Mouse (Mus musculus) limb, embryonic 10.5 days (tissue): ENCODE data around the gene Abhd17a. TPM values are rescaled to one million over a fixed set of nuclear protein-coding genes. Genes with fewer than 3 reads are reported as not detected.

Source experiments
- DNase-seq: peaks from one replicate; pipeline ENCODE4 v3.0.0-alpha.2; 2017; ENCODE audit warnings: low spot score
- H3K27ac ChIP-seq: fragments of 300-500 bp; sonication (generic); 2 replicates; pipeline ENCODE4 v1.5.1; 2016; ENCODE audit warnings: mild to moderate bottlenecking
- H3K27me3 ChIP-seq: fragments of 300-500 bp; sonication (generic); 2 replicates; pipeline ENCODE4 v1.6.1; 2016; ENCODE audit warnings: low read depth, mild to moderate bottlenecking; ENCODE audit not compliant: poor library complexity, severe bottlenecking
- H3K36me3 ChIP-seq: fragments of 300-500 bp; sonication (generic); 2 replicates; pipeline ENCODE4 v1.6.1; 2016; ENCODE audit warnings: mild to moderate bottlenecking, moderate library complexity
- H3K4me1 ChIP-seq: fragments of 300-500 bp; sonication (generic); 2 replicates; pipeline ENCODE4 v1.6.1; 2016
- H3K4me3 ChIP-seq: fragments of 300-500 bp; sonication (generic); 2 replicates; pipeline ENCODE4 v1.5.1; 2016; ENCODE audit warnings: mild to moderate bottlenecking, moderate library complexity
- H3K9me3 ChIP-seq: fragments of 300-500 bp; sonication (generic); replicated peaks from 2 replicates; pipeline ENCODE4 v1.6.1; 2016; ENCODE audit warnings: mild to moderate bottlenecking
- WGBS: fragments of 180-500 bp; shearing (Covaris S2); methylation state at CpG from one replicate; pipeline ENCODE4 v1.1.7; 2016; 5-methylcytosine and 5-hydroxymethylcytosine counted together
- polyA plus RNA-seq: library from polyadenylated mRNA; unstranded; fragments of >200 nt; fragmentation: Nextera tagmentation; extraction: Ambion mirVana; gene quantifications from 2 replicates; pipeline ENCODE4 v1.2.1, GENCODE M21; 2016

Gene Abhd17a
- 104 and 108 TPM in 2 replicates for polyA plus RNA-seq

GRCm38 (mm10) chr10:80589879-80590854 lies at the start of gene Abhd17a:
Gene Abhd17a (minus strand): TSS chr10:80590341.
- peak within 1 kb of the TSS; percentile 86 for H3K4me3 ChIP-seq
- no peaks in the 10 kb centered on the region for H3K27me3 ChIP-seq
- under 1% methylated on average over 73 of the region's 73 CpGs for WGBS
- H3K36me3 ChIP-seq, result peaks cover 19% of the 10 kb centered on the region
- peaks cover 44% of the 10 kb centered on the region for H3K4me1 ChIP-seq
- peak within 1 kb of the TSS; percentile 87 for H3K27ac ChIP-seq
- no peaks in the 10 kb centered on the region for H3K9me3 ChIP-seq
- DNase-seq, result peak; percentile 96

GRCm38 (mm10) chr10:80635345-80635744 lies 45.2 kb upstream of the Abhd17a start:
- no peak overlapping the region for H3K27ac ChIP-seq
- H3K4me3 ChIP-seq, result no peak overlapping the region
- WGBS, result 83% methylated on average over 6 of the region's 6 CpGs
- no peaks in the 10 kb centered on the region for H3K4me1 ChIP-seq
- no peaks in the 10 kb centered on the region for H3K9me3 ChIP-seq
- peaks cover 99% of the 10 kb centered on the region for H3K36me3 ChIP-seq
- no peaks in the 10 kb centered on the region for H3K27me3 ChIP-seq
- no peak for DNase-seq

- Histone ChIP-seq H3K9me3 (no peaks in the 10 kb centered on the region), H3K27ac (no peak overlapping the region)
Observed at GRCm38 (mm10) chr10:80628925-80629324, 38.8 kb upstream of the Abhd17a start.

GRCm38 (mm10) chr10:80627685-80628084 lies 37.5 kb upstream of the Abhd17a start:
- no peaks in the 10 kb centered on the region for H3K27me3 ChIP-seq
- no peak overlapping the region for H3K4me3 ChIP-seq
- no peaks in the 10 kb centered on the region for H3K9me3 ChIP-seq
- H3K36me3 ChIP-seq, result peaks cover 73% of the 10 kb centered on the region
- peaks cover 41% of the 10 kb centered on the region for H3K4me1 ChIP-seq
- 56% methylated on average over 2 of the region's 2 CpGs for WGBS
- no peak overlapping the region for H3K27ac ChIP-seq
- DNase-seq, result no peak

More at GRCm38 (mm10) chr10:80628925-80629324, 38.8 kb upstream of the Abhd17a start:
- H3K36me3 ChIP-seq, result peaks cover 85% of the 10 kb centered on the region
- H3K4me3 ChIP-seq, result no peak overlapping the region
- peaks cover 34% of the 10 kb centered on the region for H3K4me1 ChIP-seq
- H3K27me3 ChIP-seq, result no peaks in the 10 kb centered on the region
- 92% methylated on average over 9 of the region's 9 CpGs for WGBS
- DNase-seq, result no peak

GRCm38 (mm10) chr10:80625764-80626163 lies 35.6 kb upstream of the Abhd17a start:
- no peak overlapping the region for H3K4me3 ChIP-seq
- H3K4me1 ChIP-seq, result peaks cover 49% of the 10 kb centered on the region
- 94% methylated on average over 4 of the region's 4 CpGs for WGBS
- 0 out of 2 replicates have a peak overlapping the region, but pooled peaks have one; percentile 11 for H3K27ac ChIP-seq
- peaks cover 54% of the 10 kb centered on the region for H3K36me3 ChIP-seq
- H3K9me3 ChIP-seq, result no peaks in the 10 kb centered on the region
- no peaks in the 10 kb centered on the region for H3K27me3 ChIP-seq
- DNase-seq, result no peak

- H3K4me1 ChIP-seq, result peaks cover 52% of the 10 kb centered on the region
- 13% methylated on average over 15 of the region's 15 CpGs for WGBS
- peak; percentile 81 for DNase-seq
- peak overlapping the region; percentile 89 for H3K4me3 ChIP-seq
- H3K9me3 ChIP-seq, result no peaks in the 10 kb centered on the region
- H3K27ac ChIP-seq, result peak overlapping the region; percentile 97
- H3K27me3 ChIP-seq, result no peaks in the 10 kb centered on the region
- peaks cover 33% of the 10 kb centered on the region for H3K36me3 ChIP-seq
Observed at GRCm38 (mm10) chr10:80623457-80624191, 33.5 kb upstream of the Abhd17a start.

GRCm38 (mm10) chr10:80622661-80623456 lies 32.7 kb upstream of the Abhd17a start, which contains the start of gene Csnk1g2:
Gene Csnk1g2 (plus strand): TSS chr10:80622838.
- Histone ChIP-seq H3K27me3 (no peaks in the 10 kb centered on the region), H3K9me3 (no peaks in the 10 kb centered on the region), H3K27ac (peak within 1 kb of the TSS; percentile 97), H3K4me3 (peak within 1 kb of the TSS; percentile 89), H3K4me1 (peaks cover 51% of the 10 kb centered on the region), H3K36me3 (peaks cover 30% of the 10 kb centered on the region)
- under 1% methylated on average over 85 of the region's 85 CpGs for WGBS
- peak; percentile 68 for DNase-seq

- WGBS, result under 1% methylated on average over 64 of the region's 64 CpGs
- H3K9me3 ChIP-seq, result no peaks in the 10 kb centered on the region
- peaks cover 44% of the 10 kb centered on the region for H3K4me1 ChIP-seq
Observed at GRCm38 (mm10) chr10:80621940-80622660, 32.0 kb upstream of the Abhd17a start.

GRCm38 (mm10) chr10:80621690-80621939 lies 31.5 kb upstream of the Abhd17a start:
- Histone ChIP-seq H3K4me1 (peaks cover 44% of the 10 kb centered on the region), H3K9me3 (no peaks in the 10 kb centered on the region), H3K4me3 (peak overlapping the region; percentile 89), H3K36me3 (peaks cover 25% of the 10 kb centered on the region), H3K27ac (peak overlapping the region; percentile 97), H3K27me3 (no peaks in the 10 kb centered on the region)
- WGBS, result 5% methylated on average over 9 of the region's 9 CpGs
- DNase-seq, result no peak

More at GRCm38 (mm10) chr10:80621940-80622660, 32.0 kb upstream of the Abhd17a start:
- peak overlapping the region; percentile 97 for H3K27ac ChIP-seq
- H3K36me3 ChIP-seq, result peaks cover 24% of the 10 kb centered on the region
- peak overlapping the region; percentile 89 for H3K4me3 ChIP-seq
- peak; percentile 100 for DNase-seq
- no peaks in the 10 kb centered on the region for H3K27me3 ChIP-seq

- peaks cover 26% of the 10 kb centered on the region for H3K36me3 ChIP-seq
- peak overlapping the region; percentile 89 for H3K4me3 ChIP-seq
- H3K27me3 ChIP-seq, result no peaks in the 10 kb centered on the region
- H3K9me3 ChIP-seq, result no peaks in the 10 kb centered on the region
- no peak for DNase-seq
- H3K27ac ChIP-seq, result peak overlapping the region; percentile 97
- 62% methylated on average over 16 of the region's 16 CpGs for WGBS
- peaks cover 42% of the 10 kb centered on the region for H3K4me1 ChIP-seq
Observed at GRCm38 (mm10) chr10:80620796-80621689, 30.9 kb upstream of the Abhd17a start.

- 87% methylated on average over 9 of the region's 9 CpGs for WGBS
- Histone ChIP-seq H3K27me3 (no peaks in the 10 kb centered on the region), H3K4me3 (peak overlapping the region; percentile 6; the same call in 1 of the 2 replicates), H3K4me1 (peaks cover 35% of the 10 kb centered on the region), H3K9me3 (no peaks in the 10 kb centered on the region), H3K36me3 (peaks cover 26% of the 10 kb centered on the region), H3K27ac (0 out of 2 replicates have a peak overlapping the region, but pooled peaks have one; percentile 16)
- no peak for DNase-seq
Observed at GRCm38 (mm10) chr10:80620365-80620764, 30.2 kb upstream of the Abhd17a start.
